Mouse (Mus musculus) lung, postnatal 0 days (tissue): ENCODE data around the gene Mrpl41.
A peak's percentile ranks its signal among the peaks of the same experiment; 100 is the strongest.
"Not testable (repeated sequence)": the region's sequence is repeated elsewhere in the genome, so short reads cannot be mapped to it uniquely, and the experiment has no call there.

Experiments
- CTCF ChIP-seq: IDR thresholded peaks from 2 replicates; pipeline ENCODE4 v1.5.1; 2016; ENCODE audit warnings: antibody characterized with exemption, mild to moderate bottlenecking
- EP300 ChIP-seq: IDR thresholded peaks from 2 replicates; pipeline ENCODE4 v1.6.1; 2016; ENCODE audit warnings: antibody characterized with exemption, mild to moderate bottlenecking, control low read depth

GRCm38 (mm10) chr2:24944304-24944703, 30.6 kb downstream of the Mrpl41 start:
- not testable (repeated sequence) for TF ChIP-seq EP300
- TF ChIP-seq CTCF = peak; percentile 73
